18 mouse cellular contexts compared by ENCODE assay signal in genomic region chr1:57906312-57906711, GRCm38 (mm10).
DNase-seq lines count a peak whose midpoint lies in the region; ATAC-seq lines count a peak whose summit lies in the region.
"Had no signal": no experiment of that assay in that cellular context is flagged by ENCODE, and none has a peak within 500 bp of the region (broad histone marks: within the 10 kb centered on the region; RNA-seq: fewer than 3 reads in every experiment).

No protein-coding gene starts in this region.

- H3K4me2 ChIP-seq in forebrain, embryonic 14.5 days (ENCODE audit: low read length) = no peak overlapping the region
- H3K4me2 ChIP-seq in intestine, embryonic 15.5 days (replicated peaks) = no peak overlapping the region
- no peak overlapping the region for H3K4me2 ChIP-seq in stomach, embryonic 16.5 days (ENCODE audit: low read depth, low read length)
- H3K4me2 ChIP-seq: forebrain, embryonic 12.5 days; heart, embryonic 12.5 days; liver, embryonic 11.5 days; midbrain, embryonic 13.5 days had no signal

- peak; percentile 54 for DNase-seq in forebrain, embryonic 14.5 days (ENCODE audit: low spot score)
- no peak for DNase-seq in forebrain, embryonic 10.5 days (ENCODE audit: extremely low spot score, low spot score)
- peak; percentile 37 to 50 for DNase-seq in kidney, postnatal 4 days
- DNase-seq in kidney, adult 8-10 months = no peak
- DNase-seq in frontal cortex, postnatal 25 days (ENCODE audit: low spot score in 2 of 2) = no peak
- DNase-seq in testis, postnatal 10 days (ENCODE audit: low spot score) = no peak
- DNase-seq: cerebellum, adult 18-20 months; gastrocnemius, postnatal 14 days; kidney, adult 9 months; layer of hippocampus, postnatal 36 days had no signal

- no peak overlapping the region for H3K9ac ChIP-seq in forebrain, embryonic 14.5 days (ENCODE audit: low read length)
- H3K9ac ChIP-seq in intestine, embryonic 15.5 days = no peak overlapping the region
- H3K9ac ChIP-seq in stomach, embryonic 16.5 days (ENCODE audit: low read length) = no peak overlapping the region
- H3K9ac ChIP-seq: forebrain, embryonic 12.5 days; heart, embryonic 12.5 days; midbrain, embryonic 13.5 days had no signal

- no peaks in the 10 kb centered on the region for H3K4me1 ChIP-seq in forebrain, embryonic 14.5 days (ENCODE audit: control insufficient read depth, insufficient read depth, low read length)
- no peaks in the 10 kb centered on the region for H3K4me1 ChIP-seq in forebrain, embryonic 10.5 days
- H3K4me1 ChIP-seq in intestine, embryonic 15.5 days (replicated peaks) = 0 out of 2 replicates have a peak, but pooled peaks cover 2% of the 10 kb centered on the region
- H3K4me1 ChIP-seq in stomach, embryonic 16.5 days (ENCODE audit: control insufficient read depth, insufficient read depth, low read length) = no peaks in the 10 kb centered on the region
- H3K4me1 ChIP-seq: forebrain, embryonic 12.5 days; midbrain, embryonic 13.5 days had no signal

- H3K27ac ChIP-seq in forebrain, embryonic 14.5 days (ENCODE audit: low read depth, low read length) = no peak overlapping the region
- no peak overlapping the region for H3K27ac ChIP-seq in forebrain, embryonic 10.5 days
- H3K27ac ChIP-seq in intestine, embryonic 15.5 days = peak overlapping the region; percentile 27
- H3K27ac ChIP-seq in stomach, embryonic 16.5 days (ENCODE audit: low read length) = peak overlapping the region; percentile 12
- H3K27ac ChIP-seq: forebrain, embryonic 12.5 days; macrophage; midbrain, embryonic 13.5 days had no signal

- no peaks in the 10 kb centered on the region for H3K9me3 ChIP-seq in forebrain, embryonic 14.5 days (replicated peaks; ENCODE audit: control insufficient read depth, low read length)
- no peaks in the 10 kb centered on the region for H3K9me3 ChIP-seq in forebrain, embryonic 10.5 days
- no peaks in the 10 kb centered on the region for H3K9me3 ChIP-seq in intestine, embryonic 15.5 days
- H3K9me3 ChIP-seq in stomach, embryonic 16.5 days (replicated peaks; ENCODE audit: control insufficient read depth, low read length) = no peaks in the 10 kb centered on the region
- H3K9me3 ChIP-seq: forebrain, embryonic 12.5 days; heart, embryonic 12.5 days; midbrain, embryonic 13.5 days had no signal

- H3K36me3 ChIP-seq in forebrain, embryonic 14.5 days (ENCODE audit: control insufficient read depth, insufficient read depth, low read length) = no peaks in the 10 kb centered on the region; the same call in 1 of the 2 replicates
- no peaks in the 10 kb centered on the region for H3K36me3 ChIP-seq in forebrain, embryonic 10.5 days (replicated peaks)
- H3K36me3 ChIP-seq in intestine, embryonic 15.5 days = 0 out of 2 replicates have a peak, but pooled peaks cover 3% of the 10 kb centered on the region
- 0 out of 2 replicates have a peak, but pooled peaks cover 4% of the 10 kb centered on the region for H3K36me3 ChIP-seq in stomach, embryonic 16.5 days (ENCODE audit: control insufficient read depth, insufficient read depth, low read length)
- H3K36me3 ChIP-seq: forebrain, embryonic 12.5 days had no signal

- H3K27me3 ChIP-seq in forebrain, embryonic 14.5 days (replicated peaks; ENCODE audit: control insufficient read depth, insufficient read depth, low read length) = no peaks in the 10 kb centered on the region
- no peaks in the 10 kb centered on the region for H3K27me3 ChIP-seq in forebrain, embryonic 10.5 days (ENCODE audit: poor library complexity, severe bottlenecking)
- no peaks in the 10 kb centered on the region for H3K27me3 ChIP-seq in intestine, embryonic 15.5 days (replicated peaks)
- no peaks in the 10 kb centered on the region for H3K27me3 ChIP-seq in stomach, embryonic 16.5 days (ENCODE audit: control insufficient read depth, insufficient read depth, low read length)
- H3K27me3 ChIP-seq: forebrain, embryonic 12.5 days; heart, embryonic 12.5 days; midbrain, embryonic 13.5 days; Patski had no signal

- H3K4me3 ChIP-seq in forebrain, embryonic 14.5 days (ENCODE audit: low read depth, low read length) = no peak overlapping the region
- H3K4me3 ChIP-seq in forebrain, embryonic 10.5 days = no peak overlapping the region
- no peak overlapping the region for H3K4me3 ChIP-seq in intestine, embryonic 15.5 days (replicated peaks)
- H3K4me3 ChIP-seq in stomach, embryonic 16.5 days (replicated peaks; ENCODE audit: low read length) = no peak overlapping the region
- H3K4me3 ChIP-seq: forebrain, embryonic 12.5 days; heart, embryonic 12.5 days; midbrain, embryonic 13.5 days had no signal

- peak; percentile 42; the same call in 1 of the 2 replicates for ATAC-seq in forebrain, embryonic 14.5 days
- no peak for ATAC-seq in intestine, embryonic 15.5 days
- peak; percentile 46; the same call in 1 of the 2 replicates for ATAC-seq in stomach, embryonic 16.5 days (ENCODE audit: insufficient read depth, low FRiP score)
- ATAC-seq: midbrain, embryonic 13.5 days; Patski had no signal

Comparison
In these comparisons a context has a peak if more than half of its experiments do, and no peak if none do; other contexts are left out.
1. DNase-seq: peak in forebrain, embryonic 14.5 days (single experiment) and kidney, postnatal 4 days (2 of 2); none in forebrain, embryonic 10.5 days (single experiment), kidney, adult 8-10 months (0 of 2), frontal cortex, postnatal 25 days (0 of 2) and testis, postnatal 10 days (single experiment).
2. H3K27ac ChIP-seq: peak in intestine, embryonic 15.5 days (single experiment) and stomach, embryonic 16.5 days (single experiment); none in forebrain, embryonic 14.5 days (single experiment) and forebrain, embryonic 10.5 days (single experiment).